Comparison of ENCODE assay signal across 8 mouse cellular contexts in the genomic region with DNA sequence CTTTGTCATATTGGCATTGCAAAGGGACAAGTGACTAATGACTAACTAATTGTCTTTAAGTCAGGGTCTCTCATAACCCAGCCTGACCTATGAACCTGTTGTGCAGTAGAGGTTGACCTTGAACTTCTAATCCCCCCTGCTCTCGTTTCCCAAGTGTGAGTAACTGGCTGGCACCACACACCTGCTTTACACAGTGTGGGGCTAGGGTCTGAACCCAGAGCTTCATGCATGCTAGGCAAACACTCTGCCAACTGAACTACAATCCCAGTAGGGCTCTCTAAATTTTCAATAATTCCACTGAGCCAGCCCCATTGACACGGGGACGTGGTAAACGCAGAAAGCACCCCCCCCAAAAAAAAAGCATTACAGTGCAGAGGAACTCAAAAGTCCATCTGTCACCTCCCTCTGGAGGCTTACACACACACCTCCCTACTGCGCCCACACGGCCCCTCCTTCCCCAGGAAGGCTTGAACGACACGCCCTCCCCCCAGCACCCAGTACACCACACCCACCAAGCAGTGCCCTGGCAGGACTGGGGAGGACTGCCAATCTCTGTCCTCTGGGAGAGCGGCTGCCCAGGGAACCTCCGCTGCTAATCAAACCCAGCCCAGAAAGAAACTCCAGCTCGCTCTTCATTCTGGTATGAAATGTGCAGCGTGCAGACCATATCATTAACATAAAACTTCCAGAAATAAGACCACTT. TPM values are rescaled to one million over a fixed set of nuclear protein-coding genes. Genes with fewer than 3 reads are reported as not detected.
DNase-seq lines count a peak whose midpoint lies in the region; ATAC-seq and TF ChIP-seq lines count a peak whose summit lies in the region.

No protein-coding gene starts in this region.

- H3K4me2 ChIP-seq in forebrain, embryonic 12.5 days, result peak overlapping the region; percentile 4; the same call in 1 of the 2 replicates
- no peak overlapping the region for H3K4me2 ChIP-seq in hindbrain, postnatal 0 days (ENCODE audit: low read depth, low read length)
- peak overlapping the region; percentile 35 for H3K4me2 ChIP-seq in limb, embryonic 15.5 days

- H3K9ac ChIP-seq in forebrain, embryonic 12.5 days, result no peak overlapping the region
- no peak overlapping the region for H3K9ac ChIP-seq in hindbrain, postnatal 0 days (replicated peaks; ENCODE audit: low read length)
- H3K9ac ChIP-seq in limb, embryonic 15.5 days, result no peak overlapping the region

- intact Hi-C loops in left cerebral cortex, postnatal 4 days (cut with DNase I), result no loop called here

- 56% methylated on average over 12 of the region's 12 CpGs for WGBS in forebrain, embryonic 12.5 days
- 30% methylated on average over 12 of the region's 12 CpGs for WGBS in hindbrain, postnatal 0 days
- 8% methylated on average over 12 of the region's 12 CpGs for WGBS in limb, embryonic 15.5 days

- ATAC-seq in forebrain, embryonic 12.5 days (ENCODE audit: low FRiP score), result peak; percentile 25; the same call in 1 of the 2 replicates
- 0 out of 2 replicates have a peak, but pooled peaks have one; percentile 31 for ATAC-seq in hindbrain, postnatal 0 days
- ATAC-seq in limb, embryonic 15.5 days (ENCODE audit: insufficient number of reproducible peaks, low FRiP score, low TSS enrichment, low read depth), result peak; percentile 62

- no peaks in the 10 kb centered on the region for H3K27me3 ChIP-seq in forebrain, embryonic 12.5 days
- H3K27me3 ChIP-seq in hindbrain, postnatal 0 days (ENCODE audit: insufficient read depth, low read length), result no peaks in the 10 kb centered on the region
- no peaks in the 10 kb centered on the region for H3K27me3 ChIP-seq in limb, embryonic 15.5 days

- H3K36me3 ChIP-seq in forebrain, embryonic 12.5 days (replicated peaks), result no peaks in the 10 kb centered on the region
- no peaks in the 10 kb centered on the region for H3K36me3 ChIP-seq in hindbrain, postnatal 0 days (ENCODE audit: insufficient read depth, low read length)
- no peaks in the 10 kb centered on the region for H3K36me3 ChIP-seq in limb, embryonic 15.5 days

- TF ChIP-seq CTCF in hindbrain, postnatal 0 days (IDR thresholded peaks at IDR 0.05; ENCODE audit: low read depth), result no peak

- H3K9me3 ChIP-seq in forebrain, embryonic 12.5 days, result no peaks in the 10 kb centered on the region
- H3K9me3 ChIP-seq in hindbrain, postnatal 0 days (ENCODE audit: low read length), result no peaks in the 10 kb centered on the region
- no peaks in the 10 kb centered on the region for H3K9me3 ChIP-seq in limb, embryonic 15.5 days

- peak overlapping the region; percentile 51 for H3K27ac ChIP-seq in forebrain, embryonic 12.5 days
- no peak overlapping the region for H3K27ac ChIP-seq in hindbrain, postnatal 0 days
- H3K27ac ChIP-seq in limb, embryonic 15.5 days, result peak overlapping the region; percentile 75

- DNase-seq in thymus, postnatal 14 days, result peak; percentile 49
- no peak for DNase-seq in thymus, adult 18-20 months
- DNase-seq in hindbrain, postnatal 0 days (ENCODE audit: low spot score), result no peak
- no peak for DNase-seq in left cerebral cortex, postnatal 4 days
- no peak for DNase-seq in cerebellum, postnatal 25 days
- no peak for DNase-seq in retina, embryonic 14.5 days (ENCODE audit: low spot score)

- peaks cover 63% of the 10 kb centered on the region for H3K4me1 ChIP-seq in forebrain, embryonic 12.5 days
- no peaks in the 10 kb centered on the region for H3K4me1 ChIP-seq in hindbrain, postnatal 0 days (ENCODE audit: insufficient read depth, low read length)
- peaks cover 77% of the 10 kb centered on the region for H3K4me1 ChIP-seq in limb, embryonic 15.5 days

- no peak overlapping the region for H3K4me3 ChIP-seq in forebrain, embryonic 12.5 days (replicated peaks)
- H3K4me3 ChIP-seq in hindbrain, postnatal 0 days (ENCODE audit: low read length), result no peak overlapping the region
- H3K4me3 ChIP-seq in limb, embryonic 15.5 days, result no peak overlapping the region

RNA-seq across cellular contexts. Expression of a gene that starts 42.5 kb away (rescaled TPM):
- polyA plus RNA-seq in forebrain, embryonic 12.5 days (2016; fragmentation: Nextera tagmentation; extraction: Ambion mirVana), result 46.0 and 54.4 TPM in 2 replicates
- total RNA-seq in hindbrain, postnatal 0 days (2014; rRNA removed), result 30.0 and 31.6 TPM in 2 replicates
- polyA plus RNA-seq in hindbrain, postnatal 0 days (2015; fragmentation: Nextera tagmentation; extraction: Ambion mirVana), result 9.8 and 12.0 TPM in 2 replicates
- 14.3 and 19.9 TPM in 2 replicates for polyA plus RNA-seq in limb, embryonic 15.5 days (2015; fragmentation: Nextera tagmentation; extraction: Ambion mirVana)
- total RNA-seq in left cerebral cortex, postnatal 4 days (2021), result 100 to 1,000 TPM; 125 to 127 TPM
